Mouse (Mus musculus) ES-E14 (cell line): ENCODE measurements around the gene Bcat1.

Experiments
- HCFC1 ChIP-seq: IDR thresholded peaks from 2 replicates; pipeline ENCODE4 v1.6.1; 2012; ENCODE audit warnings: low read length, inconsistent platforms, borderline replicate concordance; ENCODE audit not compliant: insufficient read depth
- MAFK ChIP-seq: IDR thresholded peaks from 2 replicates; pipeline ENCODE4 v1.6.1; 2014; ENCODE audit warnings: mild to moderate bottlenecking, low read depth, low read length, inconsistent platforms; ENCODE audit not compliant: insufficient read depth
- ZC3H11A ChIP-seq: IDR thresholded peaks from 2 replicates; pipeline ENCODE4 v1.6.1; 2012; ENCODE audit warnings: low read depth, mild to moderate bottlenecking, inconsistent platforms, low read length, borderline replicate concordance
- ZNF384 ChIP-seq: IDR thresholded peaks from 2 replicates; pipeline ENCODE4 v1.6.1; 2012; ENCODE audit warnings: low read depth, low read length, inconsistent platforms

DNA sequence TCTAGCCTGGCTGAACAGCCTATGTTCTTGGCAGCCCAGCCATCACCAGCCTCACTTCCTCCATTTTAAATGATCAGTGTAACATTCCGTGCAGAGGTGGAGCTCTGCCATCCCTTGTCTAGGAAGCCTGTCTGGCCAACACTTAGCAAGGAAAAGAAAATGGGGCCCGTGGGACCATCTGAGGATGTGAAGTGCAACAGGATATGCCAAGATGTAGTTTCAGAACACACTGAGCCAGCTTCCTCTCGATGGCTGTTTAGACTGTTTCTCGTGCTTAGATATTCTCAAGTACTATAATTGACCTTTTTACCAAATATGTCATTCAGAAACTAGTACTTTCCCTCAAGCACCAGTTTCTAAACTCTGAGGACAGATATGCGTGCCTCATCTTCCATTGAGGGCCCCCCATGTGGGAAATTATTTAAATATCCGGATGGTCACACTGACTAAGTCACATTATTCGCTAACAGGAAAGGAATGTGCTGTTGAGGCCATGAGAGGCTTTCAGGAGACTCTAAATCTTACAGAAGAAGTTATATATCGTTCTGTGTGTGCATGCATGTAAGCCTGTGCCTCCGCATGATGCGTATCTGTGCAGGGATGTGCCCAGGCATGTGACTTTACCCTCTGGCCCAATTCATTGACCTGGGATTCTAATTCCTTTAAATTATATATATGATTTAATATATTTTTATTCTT lies 28.4 kb upstream of the Bcat1 start:
- no peak for TF ChIP-seq HCFC1
- TF ChIP-seq ZNF384: no peak
- TF ChIP-seq ZC3H11A: no peak
- TF ChIP-seq MAFK: no peak
